Mouse (Mus musculus): ENCODE results near the gene Il18rap. TPM values are rescaled to one million over a fixed set of nuclear protein-coding genes. Genes with fewer than 3 reads are reported as not detected.
"Not testable (repeated sequence)": the region's sequence is repeated elsewhere in the genome, so short reads cannot be mapped to it uniquely, and the experiment has no call there.

Gene Il18rap
- polyA plus RNA-seq, 1 experiment, result 0.36 TPM

DNA sequence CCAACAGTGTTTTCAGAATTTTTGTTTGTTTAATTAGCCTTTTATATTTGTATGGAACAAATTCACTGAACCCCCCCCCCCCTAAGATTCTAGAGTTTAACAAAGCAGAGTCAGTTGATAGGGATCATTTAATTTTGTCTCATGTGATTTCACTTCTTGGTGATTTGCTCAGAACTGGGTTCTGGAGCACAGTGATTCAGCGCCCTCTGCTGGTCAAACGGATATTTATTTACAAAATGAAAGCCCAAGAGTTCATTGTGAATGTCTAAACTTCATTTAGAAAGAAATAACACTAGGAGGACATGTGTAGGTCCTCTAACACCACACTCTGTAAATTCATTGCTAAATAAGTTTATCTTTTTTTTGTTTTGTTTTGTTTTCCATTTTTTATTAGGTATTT lies 29.5 kb downstream of the Il18rap start:
- no peak for DNase-seq (ENCODE audit: low read depth)

DNA sequence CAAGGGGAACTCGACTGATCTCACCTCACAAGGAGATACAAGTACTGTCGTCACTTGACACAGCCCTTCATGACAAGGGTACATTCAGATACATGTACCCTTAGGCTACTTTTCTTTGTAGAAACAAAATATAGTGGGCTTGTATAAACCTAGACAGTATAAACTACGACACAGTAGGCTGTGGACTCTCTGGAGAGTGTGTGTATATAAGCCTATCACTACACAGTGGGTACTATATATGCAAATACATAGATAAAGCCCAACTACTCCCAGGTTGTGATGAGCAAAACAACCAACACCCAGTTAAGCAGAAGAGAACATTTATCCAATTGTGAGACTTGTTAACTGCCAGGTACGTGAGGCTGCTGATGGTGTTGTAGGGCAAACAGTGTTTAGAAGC lies 31.5 kb downstream of the Il18rap start:
- DNase-seq (ENCODE audit: low read depth), result no peak

DNA sequence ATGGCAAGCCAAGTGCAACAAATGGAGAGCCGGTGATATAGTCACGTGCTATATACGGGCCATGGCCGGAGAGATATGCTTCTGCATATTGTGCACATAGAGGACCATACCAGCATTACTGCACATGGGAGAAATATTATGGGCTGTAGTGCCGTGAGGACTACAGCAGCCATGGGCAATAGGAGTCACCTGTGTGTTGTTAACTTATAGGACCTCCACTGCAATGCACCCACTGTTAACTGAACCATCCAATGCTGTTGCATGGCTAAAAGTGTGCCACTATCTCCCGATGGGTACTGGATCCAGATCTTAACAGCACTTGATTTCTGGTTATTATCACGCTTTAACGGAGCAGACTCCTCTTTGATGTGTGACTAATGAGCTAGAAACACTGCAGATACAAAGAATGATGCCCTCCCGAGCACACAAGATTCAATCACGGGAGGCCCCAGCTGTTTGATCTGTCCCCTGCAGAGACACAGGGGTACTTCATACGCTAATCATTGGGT lies 32.0 kb downstream of the Il18rap start:
- DNase-seq (ENCODE audit: low read depth), result no peak

DNA sequence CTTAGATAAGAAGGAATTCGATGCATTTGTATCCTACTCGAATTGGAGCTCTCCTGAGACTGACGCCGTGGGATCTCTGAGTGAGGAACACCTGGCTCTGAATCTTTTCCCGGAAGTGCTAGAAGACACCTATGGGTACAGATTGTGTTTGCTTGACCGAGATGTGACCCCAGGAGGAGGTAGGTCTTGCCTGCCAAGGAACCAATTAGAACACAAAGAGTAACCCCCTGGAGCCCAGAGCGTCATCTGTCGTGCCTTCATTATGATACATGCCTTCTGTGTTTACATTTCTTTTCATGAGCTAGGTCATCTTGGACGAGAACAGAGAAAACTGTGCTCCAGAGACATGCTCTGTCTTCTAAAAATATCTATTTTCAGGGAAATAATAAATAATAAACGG lies 32.6 kb downstream of the Il18rap start:
- no peak for DNase-seq (ENCODE audit: low read depth)

DNA sequence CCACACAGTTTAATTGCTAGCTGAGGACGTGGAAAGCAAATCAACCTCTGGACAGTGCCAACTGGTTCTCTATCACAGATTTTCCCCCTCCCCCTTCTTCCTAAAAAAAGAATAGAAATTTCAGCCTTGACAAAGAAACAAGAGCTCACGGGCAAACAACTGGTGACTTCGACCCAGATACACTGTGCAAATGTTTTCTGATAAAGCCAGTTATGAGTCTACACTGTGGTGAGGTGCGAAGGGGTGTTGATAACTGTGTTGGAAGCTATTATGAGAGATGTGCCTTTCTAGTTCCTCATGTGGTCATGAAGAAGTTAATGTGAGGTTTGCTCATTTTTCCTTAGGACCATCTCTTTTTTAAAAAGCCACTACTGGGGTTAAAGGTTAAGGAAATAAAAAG lies 54.2 kb downstream of the Il18rap start:
- DNase-seq (ENCODE audit: low read depth), result no peak

DNA sequence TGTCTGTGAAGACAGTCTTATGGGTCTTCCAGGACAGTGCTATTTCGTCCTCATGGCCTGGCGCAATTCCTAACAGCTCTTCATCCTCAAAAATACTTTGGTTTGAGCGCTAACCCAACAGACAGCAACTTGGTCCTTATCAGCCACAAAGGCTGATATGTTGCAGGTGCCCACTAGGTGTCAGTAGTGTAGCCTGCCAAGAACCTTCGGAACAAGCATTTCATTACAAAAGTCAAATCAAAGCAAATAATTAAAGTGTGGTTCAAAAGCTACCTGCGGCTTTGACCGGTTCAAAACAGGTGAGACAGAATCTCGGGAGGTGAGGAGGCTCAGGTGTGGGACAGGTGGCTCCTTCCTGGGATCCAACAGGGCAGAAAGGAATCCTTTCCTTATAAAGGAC lies 64.6 kb downstream of the Il18rap start, which contains the start of gene Slc9a4:
TSS of gene Slc9a4 (plus strand) at position 298 of the 400 bp plus-strand sequence.
- no peak for DNase-seq (ENCODE audit: low read depth)

DNA sequence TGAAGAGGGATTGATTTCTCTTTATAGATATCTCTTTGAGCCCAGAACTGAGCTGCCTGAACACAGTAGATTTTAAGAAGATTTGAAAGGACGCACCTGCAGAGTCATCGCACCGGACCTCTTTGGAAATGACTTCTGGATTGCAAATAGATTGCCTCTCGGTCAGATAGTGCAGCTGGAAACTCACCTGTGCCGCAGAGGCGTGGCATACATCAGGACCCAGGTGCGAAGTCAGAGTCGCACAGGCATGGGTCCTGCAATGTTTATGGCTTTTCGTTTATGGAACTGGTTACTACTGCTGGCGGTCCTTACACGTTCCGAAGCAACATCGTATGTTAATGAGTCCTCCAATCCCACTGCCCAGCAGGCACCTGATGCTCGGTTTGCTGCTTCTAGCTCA lies 65.1 kb downstream of the Il18rap start:
- DNase-seq (ENCODE audit: low read depth), result no peak

DNA sequence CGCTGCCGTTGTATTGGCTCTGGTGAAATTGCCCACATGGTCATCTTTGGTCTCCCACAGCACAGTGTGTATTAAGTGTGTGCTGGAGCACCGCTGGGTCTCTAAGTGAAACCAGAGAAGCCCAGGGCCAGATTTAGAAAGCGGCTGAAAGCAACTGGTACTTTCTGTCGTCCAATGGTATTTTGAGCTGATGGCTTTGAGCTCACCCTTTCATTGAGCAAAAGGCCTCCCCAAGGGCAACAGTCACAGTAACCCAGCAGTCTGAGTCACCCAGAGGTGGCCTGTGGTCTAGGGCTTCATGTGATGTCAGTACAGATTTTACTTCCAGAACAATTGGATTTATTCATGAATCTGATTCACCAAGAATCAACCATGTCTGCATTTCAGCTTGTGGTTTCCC lies 71.6 kb downstream of the Il18rap start:
- no peak for DNase-seq (ENCODE audit: low read depth)

DNA sequence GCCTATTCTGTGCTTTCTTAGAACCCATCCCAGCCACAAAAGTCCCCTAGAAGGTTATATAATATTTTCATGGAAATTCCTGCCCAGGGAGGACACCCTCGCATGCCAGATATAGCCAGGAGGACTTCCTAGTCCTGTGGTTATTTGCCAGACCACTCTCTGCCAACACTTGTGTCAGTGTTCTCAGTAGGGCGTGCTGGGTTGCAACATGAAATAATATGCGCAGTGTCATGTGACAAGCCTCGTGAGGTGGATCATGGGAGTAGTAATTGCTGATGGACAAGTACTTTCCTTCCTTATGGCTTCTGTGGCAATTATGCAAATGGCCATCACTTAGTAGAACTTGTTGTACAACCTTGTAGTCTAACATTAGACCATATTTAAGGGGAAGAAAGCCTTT lies 75.8 kb downstream of the Il18rap start:
- DNase-seq (ENCODE audit: low read depth), result no peak

DNA sequence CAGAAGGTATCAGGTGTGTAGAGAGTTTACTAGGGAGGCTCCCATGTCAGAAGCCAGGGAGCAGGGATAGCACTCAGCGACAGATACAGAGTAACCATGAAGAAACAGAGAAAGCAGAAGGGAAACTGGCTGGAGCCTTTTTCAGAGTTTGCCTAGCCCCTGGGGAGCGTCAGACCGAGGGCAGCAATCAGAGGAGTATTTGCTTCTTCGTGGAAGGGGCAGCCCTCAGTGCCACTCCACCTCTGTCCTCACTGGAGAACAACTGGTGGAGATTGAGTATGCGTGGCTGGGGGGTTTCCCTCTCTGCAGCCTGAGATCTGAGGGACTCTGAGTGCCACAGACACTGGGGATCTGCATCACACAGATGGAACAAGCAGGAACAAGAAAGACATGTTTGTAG lies 82.7 kb downstream of the Il18rap start:
- no peak for DNase-seq (ENCODE audit: low read depth)

DNA sequence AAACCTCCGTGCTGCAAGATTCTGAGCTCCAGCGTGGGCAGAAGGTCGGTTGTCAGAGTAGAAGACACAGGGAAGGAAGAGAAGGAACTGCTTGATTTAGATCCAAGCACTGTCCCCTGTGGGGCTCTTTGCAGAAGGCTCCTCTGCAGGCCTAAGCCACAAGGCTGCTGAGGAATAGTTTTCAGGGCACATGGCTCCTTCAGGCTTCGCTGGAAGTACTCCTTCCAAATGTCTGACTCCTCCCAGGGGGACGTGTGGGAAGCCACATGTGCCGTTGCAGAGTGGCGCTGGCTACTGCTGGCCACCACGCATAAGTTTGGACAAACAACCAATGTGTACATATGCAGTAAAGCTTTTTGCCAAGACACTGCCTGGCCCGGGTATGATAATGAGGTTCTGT lies 84.5 kb downstream of the Il18rap start:
- DNase-seq (ENCODE audit: low read depth), result not testable (repeated sequence)

DNA sequence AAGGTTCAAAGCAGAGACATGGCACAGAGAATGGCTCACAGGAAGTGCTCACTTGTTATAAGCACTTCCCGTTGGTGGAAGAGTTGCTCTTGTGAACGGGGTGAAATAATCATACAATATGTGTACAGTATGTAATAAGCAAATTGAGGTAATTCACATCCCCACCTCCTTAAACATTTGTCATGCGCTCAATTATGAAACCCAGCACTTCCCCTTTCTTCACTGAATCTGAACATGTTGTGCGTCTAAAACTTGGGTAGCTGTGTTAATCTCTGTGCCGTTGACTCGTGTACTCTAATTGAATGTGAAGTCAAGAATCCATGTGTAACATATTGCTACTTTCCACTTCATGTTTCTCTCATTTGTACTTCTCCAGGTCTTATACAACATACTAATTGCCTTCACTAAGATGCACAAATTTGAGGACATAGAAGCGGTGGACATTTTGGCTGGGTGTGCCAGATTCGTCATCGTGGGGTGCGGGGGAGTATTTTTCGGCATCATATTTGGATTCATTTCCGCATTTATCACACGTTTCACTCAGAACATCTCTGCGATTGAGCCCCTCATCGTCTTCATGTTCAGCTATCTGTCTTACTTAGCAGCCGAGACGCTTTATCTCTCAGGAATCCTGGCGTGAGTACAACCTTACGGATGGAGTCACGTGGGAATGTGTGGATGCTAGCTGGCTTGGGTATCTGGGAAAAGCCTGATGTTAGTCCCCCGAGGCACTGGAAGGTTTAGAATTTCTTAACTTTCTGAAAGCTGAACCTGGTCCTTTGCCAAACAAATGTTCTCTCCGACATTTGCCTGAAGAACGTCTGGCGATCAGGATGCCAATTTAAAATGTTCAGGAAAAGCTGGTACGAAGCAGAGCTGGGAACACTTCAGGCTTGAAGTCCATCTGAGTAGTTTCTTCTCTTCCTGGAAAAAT lies 85.5 kb downstream of the Il18rap start:
- no peak for DNase-seq (ENCODE audit: low read depth)

Other genes with a start within 250 kb of the Il18rap start
- 3.4 and 4.6 TPM in 2 replicates for gene Il1rl2, start 190.8 kb upstream of the Il18rap start, polyA plus RNA-seq (2012; rRNA removed)
- gene Il1rl1, start 85.8 kb upstream of the Il18rap start, polyA plus RNA-seq (2012; rRNA removed), result 0.93 and 1.3 TPM in 2 replicates
- gene Il18r1, start 49.8 kb upstream of the Il18rap start, polyA plus RNA-seq (2012; rRNA removed), result 0.82 and 0.97 TPM in 2 replicates
- gene Slc9a4, start 64.7 kb downstream of the Il18rap start, polyA plus RNA-seq (2012; rRNA removed), result 0.38 and 0.92 TPM in 2 replicates
- gene Slc9a2, start 165.2 kb downstream of the Il18rap start, polyA plus RNA-seq (2012; rRNA removed), result 15.0 and 18.1 TPM in 2 replicates